In genomic region chr19:11617983-11618382, GRCm38 (mm10) we compare ENCODE assay signal across 35 mouse cellular contexts. TPM values are rescaled to one million over a fixed set of nuclear protein-coding genes. Genes with fewer than 3 reads are reported as not detected.
A peak's percentile ranks its signal among the peaks of the same experiment; 100 is the strongest.
DNase-seq lines count a peak whose midpoint lies in the region; ATAC-seq and TF ChIP-seq lines count a peak whose summit lies in the region.
"Had no signal": no experiment of that assay in that cellular context is flagged by ENCODE, and none has a peak within 500 bp of the region (broad histone marks: within the 10 kb centered on the region; RNA-seq: fewer than 3 reads in every experiment).

No protein-coding gene starts in this region.

- peak; percentile 86 for ATAC-seq in liver, embryonic 12.5 days
- ATAC-seq in liver, embryonic 14.5 days (ENCODE audit: insufficient read depth): peak; percentile 77; the same call in 1 of the 2 replicates
- no peak for ATAC-seq in liver, postnatal 0 days
- ATAC-seq: activated CD4-positive, CD25-positive, alpha-beta regulatory T cell, adult 4 months; CD4-positive, CD25-positive, alpha-beta regulatory T cell, adult 4 months; forebrain, embryonic 14.5 days; forebrain, postnatal 0 days; hindbrain, postnatal 0 days had no signal

- no peaks in the 10 kb centered on the region for H3K36me3 ChIP-seq in liver, embryonic 12.5 days
- H3K36me3 ChIP-seq in liver, embryonic 14.5 days (replicated peaks; ENCODE audit: control insufficient read depth, insufficient read depth, low read depth): no peaks in the 10 kb centered on the region
- H3K36me3 ChIP-seq in liver, postnatal 0 days (replicated peaks; ENCODE audit: insufficient read depth, low read length): no peaks in the 10 kb centered on the region
- H3K36me3 ChIP-seq in hindbrain, embryonic 10.5 days: no peaks in the 10 kb centered on the region
- H3K36me3 ChIP-seq: forebrain, embryonic 10.5 days; heart, embryonic 12.5 days; heart, embryonic 15.5 days had no signal

- H3K27ac ChIP-seq in liver, embryonic 12.5 days: no peak overlapping the region
- H3K27ac ChIP-seq in liver, embryonic 14.5 days: no peak overlapping the region
- no peak overlapping the region for H3K27ac ChIP-seq in liver, postnatal 0 days (ENCODE audit: low read depth)
- H3K27ac ChIP-seq in hindbrain, embryonic 10.5 days: no peak overlapping the region
- H3K27ac ChIP-seq: forebrain, embryonic 10.5 days; gastrocnemius, adult 2 months; heart, embryonic 15.5 days; hindbrain, embryonic 14.5 days; hindbrain, postnatal 0 days had no signal

- H3K9ac ChIP-seq in liver, embryonic 12.5 days: no peak overlapping the region
- no peak overlapping the region for H3K9ac ChIP-seq in liver, embryonic 14.5 days (replicated peaks)
- no peak overlapping the region for H3K9ac ChIP-seq in liver, postnatal 0 days (replicated peaks)
- H3K9ac ChIP-seq: forebrain, postnatal 0 days; heart, embryonic 12.5 days; heart, embryonic 15.5 days; hindbrain, embryonic 14.5 days had no signal

- H3K4me3 ChIP-seq in liver, embryonic 12.5 days: no peak overlapping the region
- no peak overlapping the region for H3K4me3 ChIP-seq in liver, embryonic 14.5 days (ENCODE audit: insufficient read depth in 1 of 2, low read depth in 2 of 2, low read length in 2 of 2)
- H3K4me3 ChIP-seq in liver, postnatal 0 days (ENCODE audit: low read depth, low read length): no peak overlapping the region
- H3K4me3 ChIP-seq in hindbrain, embryonic 10.5 days: no peak overlapping the region
- H3K4me3 ChIP-seq: forebrain, embryonic 10.5 days; gastrocnemius, adult 2 months; heart, embryonic 12.5 days; heart, embryonic 15.5 days had no signal

- peak; percentile 63 for TF ChIP-seq EP300 in liver, embryonic 14.5 days (IDR thresholded peaks at IDR 0.05; ENCODE audit: low read depth)
- 0 out of 2 replicates have a peak, but pooled peaks have one; percentile 18 for TF ChIP-seq EP300 in liver, postnatal 0 days (IDR thresholded peaks at IDR 0.05; ENCODE audit: low read depth)

- H3K4me2 ChIP-seq in liver, embryonic 12.5 days: no peak overlapping the region
- no peak overlapping the region; the same call in 1 of the 2 replicates for H3K4me2 ChIP-seq in liver, embryonic 14.5 days (ENCODE audit: low read depth)
- no peak overlapping the region for H3K4me2 ChIP-seq in liver, postnatal 0 days (ENCODE audit: low read depth, low read length)
- H3K4me2 ChIP-seq: heart, embryonic 12.5 days; heart, embryonic 15.5 days; hindbrain, embryonic 14.5 days had no signal

- peaks cover 35% of the 10 kb centered on the region for H3K4me1 ChIP-seq in liver, embryonic 12.5 days
- peaks cover 10 to 20% of the 10 kb centered on the region in 2 experiments for H3K4me1 ChIP-seq in liver, embryonic 14.5 days (replicated peaks; ENCODE audit: control insufficient read depth in 2 of 2, insufficient read depth in 2 of 2, low read length in 1 of 2)
- peaks cover 2% of the 10 kb centered on the region; the same call in 1 of the 2 replicates for H3K4me1 ChIP-seq in liver, postnatal 0 days (ENCODE audit: insufficient read depth)
- no peaks in the 10 kb centered on the region; the same call in 1 of the 2 replicates for H3K4me1 ChIP-seq in hindbrain, embryonic 10.5 days (replicated peaks)
- H3K4me1 ChIP-seq: forebrain, embryonic 10.5 days; heart, embryonic 12.5 days; heart, embryonic 15.5 days had no signal

- no peak for TF ChIP-seq CTCF in liver, embryonic 14.5 days (IDR thresholded peaks at IDR 0.05; ENCODE audit: low read depth)
- no peak for TF ChIP-seq CTCF in liver, postnatal 0 days (IDR thresholded peaks at IDR 0.05; ENCODE audit: low read depth)

- H3K27me3 ChIP-seq in liver, embryonic 12.5 days (replicated peaks): no peaks in the 10 kb centered on the region
- no peaks in the 10 kb centered on the region for H3K27me3 ChIP-seq in liver, embryonic 14.5 days (ENCODE audit: control insufficient read depth, insufficient read depth, low read length)
- H3K27me3 ChIP-seq in liver, postnatal 0 days (ENCODE audit: insufficient read depth, low read length): no peaks in the 10 kb centered on the region
- no peaks in the 10 kb centered on the region for H3K27me3 ChIP-seq in hindbrain, embryonic 10.5 days (ENCODE audit: insufficient read depth, poor library complexity, severe bottlenecking)
- H3K27me3 ChIP-seq: heart, embryonic 12.5 days; heart, embryonic 15.5 days had no signal

- no peak for DNase-seq in liver, embryonic 14.5 days (ENCODE audit: low read depth in 3 of 3, low spot score in 3 of 3)
- DNase-seq in liver, postnatal 0 days: no peak
- no peak for DNase-seq in ovary, adult 18-20 months (ENCODE audit: low spot score)
- DNase-seq in hindbrain, embryonic 10.5 days (ENCODE audit: low spot score): no peak
- DNase-seq in neural tube, embryonic 10.5 days (ENCODE audit: extremely low spot score, low spot score): no peak
- DNase-seq: adrenal gland, adult 8-10 months; adrenal gland, postnatal 25 days; cerebellum, adult 11-12 months; cerebellum, adult 8-10 months; cerebellum, postnatal 10 days; cerebellum, postnatal 36 days; embryo, embryonic 11 days; forebrain, postnatal 0 days; gastrocnemius, adult 2 months; gastrocnemius, postnatal 14 days; heart, adult 18-20 months; heart, postnatal 10 days; heart, postnatal 36 days had no signal

- H3K9me3 ChIP-seq in liver, embryonic 12.5 days (replicated peaks): no peaks in the 10 kb centered on the region
- H3K9me3 ChIP-seq in liver, embryonic 14.5 days (ENCODE audit: control insufficient read depth, low read length): no peaks in the 10 kb centered on the region
- H3K9me3 ChIP-seq in liver, postnatal 0 days (ENCODE audit: low read length): no peaks in the 10 kb centered on the region
- no peaks in the 10 kb centered on the region for H3K9me3 ChIP-seq in hindbrain, embryonic 10.5 days
- H3K9me3 ChIP-seq: forebrain, embryonic 10.5 days; heart, embryonic 12.5 days; heart, embryonic 15.5 days had no signal

RNA-seq across cellular contexts. Expression of gene Ms4a2, which starts 5.5 kb away (rescaled TPM):
- polyA plus RNA-seq in liver, embryonic 12.5 days (2016; fragmentation: Nextera tagmentation; extraction: Ambion mirVana): 0.20 and 0.52 TPM in 2 replicates
- 0.25 and 0.58 TPM in 2 replicates for polyA plus RNA-seq in liver, embryonic 14.5 days (2012; rRNA removed)
- polyA plus RNA-seq in liver, embryonic 14.5 days (2014; fragmentation: Nextera tagmentation; extraction: Ambion mirVana): 0.77 and 1.6 TPM in 2 replicates
- 0.86 and 0.90 TPM in 2 replicates for polyA plus RNA-seq in liver, postnatal 0 days (2015; fragmentation: Nextera tagmentation; extraction: Ambion mirVana)
- polyA plus RNA-seq in hindbrain, embryonic 10.5 days (2016; fragmentation: Nextera tagmentation; extraction: Ambion mirVana): not detected in 2 replicates
- polyA plus RNA-seq: activated CD4-positive, CD25-positive, alpha-beta regulatory T cell, adult 4 months; C2C12; CD4-positive, CD25-positive, alpha-beta regulatory T cell, adult 4 months; forebrain, embryonic 14.5 days; forebrain, postnatal 0 days; frontal cortex, adult 2 months; gonadal fat pad, adult 2 months; heart, embryonic 12.5 days; heart, embryonic 15.5 days; hindbrain, embryonic 11.5 days; hindbrain, embryonic 14.5 days had no signal

RNA-seq across cellular contexts. Expression of gene Ms4a6d, which starts 13.3 kb away (rescaled TPM):
- 2.4 and 2.7 TPM in 2 replicates for polyA plus RNA-seq in liver, embryonic 12.5 days (2016; fragmentation: Nextera tagmentation; extraction: Ambion mirVana)
- polyA plus RNA-seq in liver, embryonic 14.5 days (2012; rRNA removed): 1.7 and 2.4 TPM in 2 replicates
- 4.1 and 5.4 TPM in 2 replicates for polyA plus RNA-seq in liver, embryonic 14.5 days (2014; fragmentation: Nextera tagmentation; extraction: Ambion mirVana)
- 8.8 and 9.0 TPM in 2 replicates for polyA plus RNA-seq in liver, postnatal 0 days (2015; fragmentation: Nextera tagmentation; extraction: Ambion mirVana)
- polyA plus RNA-seq in hindbrain, embryonic 10.5 days (2016; fragmentation: Nextera tagmentation; extraction: Ambion mirVana): 1.4 and 2.8 TPM in 2 replicates
- polyA plus RNA-seq: C2C12 had no signal

RNA-seq across cellular contexts. Expression of gene Ms4a3, which starts 22.7 kb away (rescaled TPM):
- 4.5 and 6.4 TPM in 2 replicates for polyA plus RNA-seq in liver, embryonic 12.5 days (2016; fragmentation: Nextera tagmentation; extraction: Ambion mirVana)
- 11.1 and 12.4 TPM in 2 replicates for polyA plus RNA-seq in liver, embryonic 14.5 days (2012; rRNA removed)
- 22.9 and 38.3 TPM in 2 replicates for polyA plus RNA-seq in liver, embryonic 14.5 days (2014; fragmentation: Nextera tagmentation; extraction: Ambion mirVana)
- polyA plus RNA-seq in liver, postnatal 0 days (2015; fragmentation: Nextera tagmentation; extraction: Ambion mirVana): 37.6 and 38.0 TPM in 2 replicates
- polyA plus RNA-seq in hindbrain, embryonic 10.5 days (2016; fragmentation: Nextera tagmentation; extraction: Ambion mirVana): not detected in 2 replicates
- polyA plus RNA-seq: activated CD4-positive, CD25-positive, alpha-beta regulatory T cell, adult 4 months; brain, embryonic 14.5 days; C2C12; CD4-positive, CD25-positive, alpha-beta regulatory T cell, adult 4 months; cortical plate, adult 2 months; forebrain, embryonic 10.5 days; forebrain, embryonic 14.5 days; forebrain, postnatal 0 days; frontal cortex, adult 2 months; gonadal fat pad, adult 2 months; heart, embryonic 15.5 days; hindbrain, embryonic 11.5 days; hindbrain, embryonic 14.5 days; hindbrain, postnatal 0 days had no signal

RNA-seq across cellular contexts. Expression of gene Oosp2, which starts 42.4 kb away (rescaled TPM):
- polyA plus RNA-seq in liver, embryonic 12.5 days (2016; fragmentation: Nextera tagmentation; extraction: Ambion mirVana): 0.55 and 0.63 TPM in 2 replicates
- 0.17 and 0.36 TPM in 2 replicates for polyA plus RNA-seq in liver, embryonic 14.5 days (2012; rRNA removed)
- polyA plus RNA-seq in liver, embryonic 14.5 days (2014; fragmentation: Nextera tagmentation; extraction: Ambion mirVana): 0.66 and 0.77 TPM in 2 replicates
- 0.19 TPM in 1 of 2 replicates, not detected in the other for polyA plus RNA-seq in liver, postnatal 0 days (2015; fragmentation: Nextera tagmentation; extraction: Ambion mirVana)
- not detected in 2 replicates for polyA plus RNA-seq in hindbrain, embryonic 10.5 days (2016; fragmentation: Nextera tagmentation; extraction: Ambion mirVana)
- polyA plus RNA-seq: activated CD4-positive, CD25-positive, alpha-beta regulatory T cell, adult 4 months; brain, embryonic 14.5 days; C2C12; CD4-positive, CD25-positive, alpha-beta regulatory T cell, adult 4 months; cortical plate, adult 2 months; embryonic facial prominence, embryonic 11.5 days; embryonic facial prominence, embryonic 14.5 days; forebrain, embryonic 10.5 days; forebrain, embryonic 14.5 days; forebrain, postnatal 0 days; frontal cortex, adult 2 months; gonadal fat pad, adult 2 months; heart, embryonic 12.5 days; heart, embryonic 15.5 days; hindbrain, embryonic 11.5 days; hindbrain, embryonic 14.5 days; hindbrain, postnatal 0 days had no signal
